Mouse (Mus musculus) intestine, postnatal 0 days (tissue): ENCODE data around the gene Bfsp1. TPM values are rescaled to one million over a fixed set of nuclear protein-coding genes. Genes with fewer than 3 reads are reported as not detected.

ENCODE experiments used
- ATAC-seq: fragments of 200-750 bp; cut with Nextera tagmentation; 2 replicates; pipeline ENCODE4 v1.8.0; 2017; ENCODE audit warnings: mild to moderate bottlenecking, moderate TSS enrichment, moderate library complexity
- H3K27ac ChIP-seq: fragments of 300-500 bp; sonication (generic); 2 replicates; pipeline ENCODE4 v1.5.1; 2014; ENCODE audit warnings: mild to moderate bottlenecking, low read depth, low read length, moderate library complexity
- H3K27me3 ChIP-seq: fragments of 300-500 bp; sonication (generic); replicated peaks from 2 replicates; pipeline ENCODE4 v1.6.1; 2014; ENCODE audit warnings: low read length, mixed read lengths; ENCODE audit not compliant: control insufficient read depth, insufficient read depth
- H3K36me3 ChIP-seq: fragments of 300-500 bp; sonication (generic); 2 replicates; pipeline ENCODE4 v1.6.1; 2014; ENCODE audit warnings: mild to moderate bottlenecking, moderate library complexity; ENCODE audit not compliant: control insufficient read depth, insufficient read depth
- H3K4me1 ChIP-seq: fragments of 300-500 bp; sonication (generic); replicated peaks from 2 replicates; pipeline ENCODE4 v1.6.1; 2014; ENCODE audit warnings: antibody characterized with exemption, low read length, mixed read lengths; ENCODE audit not compliant: control insufficient read depth, insufficient read depth
- H3K4me2 ChIP-seq: fragments of 300-500 bp; sonication (generic); replicated peaks from 2 replicates; pipeline ENCODE4 v1.6.1; 2014; ENCODE audit warnings: low read depth, mild to moderate bottlenecking, moderate library complexity
- H3K4me3 ChIP-seq: fragments of 300-500 bp; sonication (generic); 2 replicates; pipeline ENCODE4 v1.5.1; 2014; ENCODE audit warnings: low read depth, low read length
- H3K9ac ChIP-seq: fragments of 300-500 bp; sonication (generic); 2 replicates; pipeline ENCODE4 v1.6.1; 2014; ENCODE audit warnings: mild to moderate bottlenecking, low read depth, low read length
- H3K9me3 ChIP-seq: fragments of 300-500 bp; sonication (generic); 2 replicates; pipeline ENCODE4 v1.6.1; 2016; ENCODE audit warnings: mixed run types; ENCODE audit not compliant: control insufficient read depth
- CTCF ChIP-seq: sonication (generic); IDR thresholded peaks from 2 replicates; pipeline ENCODE4 v1.5.1; 2016; ENCODE audit warnings: low read depth, mild to moderate bottlenecking, control low read depth, antibody characterized with exemption, moderate library complexity
- WGBS: fragments of 180-500 bp; shearing (Covaris S2); extraction: QIAGEN DNeasy Blood & Tissue Kit; methylation state at CpG from one replicate; pipeline ENCODE4 v1.1.7; 2014; 5-methylcytosine and 5-hydroxymethylcytosine counted together
- polyA plus RNA-seq: library from polyadenylated mRNA; unstranded; fragments of >200 nt; fragmentation: Nextera tagmentation; extraction: Ambion mirVana; gene quantifications from 2 replicates; pipeline ENCODE4 v1.2.1, GENCODE M21; 2015

Gene Bfsp1
- polyA plus RNA-seq, 1 experiment from 2014 or later, result 4.5 TPM

DNA sequence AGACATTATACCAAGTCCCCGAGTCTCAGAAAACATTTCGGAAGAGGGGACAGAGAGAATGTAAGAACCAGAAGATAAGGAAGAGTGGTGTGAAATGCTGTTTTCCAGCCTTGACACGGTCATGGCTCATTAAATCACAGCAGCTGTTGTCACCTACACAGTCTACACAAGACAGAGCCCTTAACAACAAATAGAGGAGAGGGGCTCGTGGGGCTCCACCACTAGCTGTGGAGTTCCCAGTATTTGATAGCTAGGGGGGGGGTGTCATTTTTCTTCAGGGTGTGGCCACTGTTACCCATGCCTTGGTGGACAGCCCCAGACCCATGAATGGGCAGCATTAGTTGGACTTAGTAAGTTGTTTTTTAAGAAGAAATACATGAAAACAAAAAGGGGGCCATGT, 50.7 kb downstream of the Bfsp1 start:
- H3K9ac ChIP-seq, result no peak overlapping the region
- 69% methylated on average over 4 of the region's 4 CpGs for WGBS
- H3K4me2 ChIP-seq, result no peak overlapping the region
- ATAC-seq, result no peak
- H3K9me3 ChIP-seq, result no peaks in the 10 kb centered on the region
- H3K36me3 ChIP-seq, result no peaks in the 10 kb centered on the region
- no peaks in the 10 kb centered on the region for H3K4me1 ChIP-seq
- no peak overlapping the region for H3K27ac ChIP-seq
- H3K4me3 ChIP-seq, result no peak overlapping the region
- TF ChIP-seq CTCF, result no peak
- no peaks in the 10 kb centered on the region for H3K27me3 ChIP-seq

DNA sequence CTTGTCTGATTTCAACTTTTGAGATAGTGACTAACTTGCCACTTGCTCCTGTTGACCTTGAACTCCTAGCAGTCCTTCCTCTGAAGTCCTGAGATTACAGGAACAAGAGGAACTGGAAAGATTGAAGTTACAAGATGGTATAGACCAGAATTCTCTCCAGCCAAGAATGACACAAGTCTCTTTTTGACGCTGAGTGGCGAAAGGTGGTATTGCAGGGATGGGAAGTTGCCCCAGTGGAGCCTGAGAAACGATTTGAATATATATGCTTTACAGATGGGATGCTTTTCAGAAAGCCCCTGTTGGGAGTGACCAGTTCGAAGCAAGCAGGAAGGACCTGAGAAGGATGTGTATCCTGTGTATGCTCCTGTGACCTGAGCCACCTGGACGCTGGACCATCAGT, 54.2 kb downstream of the Bfsp1 start:
- 56% methylated on average over 5 of the region's 5 CpGs for WGBS
- peak; percentile 38 for TF ChIP-seq CTCF
- Histone ChIP-seq H3K9me3 (no peaks in the 10 kb centered on the region), H3K27me3 (no peaks in the 10 kb centered on the region), H3K4me3 (no peak overlapping the region), H3K36me3 (no peaks in the 10 kb centered on the region), H3K9ac (no peak overlapping the region), H3K27ac (no peak overlapping the region), H3K4me1 (no peaks in the 10 kb centered on the region), H3K4me2 (no peak overlapping the region)
- ATAC-seq, result no peak

DNA sequence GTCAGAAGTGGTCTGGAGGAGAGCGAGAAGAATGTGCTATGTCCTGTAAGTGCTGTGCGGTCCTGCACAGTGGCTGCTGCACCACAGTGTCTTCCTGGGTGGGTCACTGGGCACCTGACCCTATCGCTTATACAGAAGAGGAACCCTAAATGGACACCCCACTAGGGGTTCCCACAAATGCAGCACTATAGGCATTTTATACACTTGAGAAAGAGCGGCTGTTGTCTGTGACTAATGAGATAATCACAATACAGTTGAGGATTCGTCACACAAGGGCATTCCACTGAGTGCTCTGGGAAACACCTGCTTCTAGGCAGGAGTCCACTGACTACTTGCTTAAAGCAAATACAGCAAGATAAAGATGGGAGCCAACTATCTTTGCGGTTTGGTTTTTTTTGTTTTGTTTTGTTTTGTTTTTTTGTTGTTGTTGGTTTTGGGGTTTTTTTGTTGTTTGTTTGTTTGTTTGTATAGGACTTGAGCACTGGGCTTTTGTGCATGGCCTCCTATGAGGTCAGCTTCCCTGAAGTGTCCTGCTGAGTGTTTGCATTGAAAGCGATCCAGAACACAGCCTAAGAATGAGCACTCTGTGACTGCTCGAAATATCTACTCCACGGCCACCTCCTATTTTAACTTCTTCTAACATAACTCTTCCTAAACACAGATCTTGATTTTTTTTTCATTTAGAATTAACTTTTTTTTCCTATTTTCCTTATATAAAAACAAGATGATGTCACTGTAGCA, 55.9 kb downstream of the Bfsp1 start:
- no peak overlapping the region for H3K9ac ChIP-seq
- no peak overlapping the region for H3K4me2 ChIP-seq
- no peak overlapping the region for H3K4me3 ChIP-seq
- no peak for ATAC-seq
- no peaks in the 10 kb centered on the region for H3K4me1 ChIP-seq
- H3K27me3 ChIP-seq, result no peaks in the 10 kb centered on the region
- no peak overlapping the region for H3K27ac ChIP-seq
- no peak for TF ChIP-seq CTCF
- H3K36me3 ChIP-seq, result no peaks in the 10 kb centered on the region
- H3K9me3 ChIP-seq, result no peaks in the 10 kb centered on the region
- WGBS, result 77% methylated on average over 9 of the region's 9 CpGs

DNA sequence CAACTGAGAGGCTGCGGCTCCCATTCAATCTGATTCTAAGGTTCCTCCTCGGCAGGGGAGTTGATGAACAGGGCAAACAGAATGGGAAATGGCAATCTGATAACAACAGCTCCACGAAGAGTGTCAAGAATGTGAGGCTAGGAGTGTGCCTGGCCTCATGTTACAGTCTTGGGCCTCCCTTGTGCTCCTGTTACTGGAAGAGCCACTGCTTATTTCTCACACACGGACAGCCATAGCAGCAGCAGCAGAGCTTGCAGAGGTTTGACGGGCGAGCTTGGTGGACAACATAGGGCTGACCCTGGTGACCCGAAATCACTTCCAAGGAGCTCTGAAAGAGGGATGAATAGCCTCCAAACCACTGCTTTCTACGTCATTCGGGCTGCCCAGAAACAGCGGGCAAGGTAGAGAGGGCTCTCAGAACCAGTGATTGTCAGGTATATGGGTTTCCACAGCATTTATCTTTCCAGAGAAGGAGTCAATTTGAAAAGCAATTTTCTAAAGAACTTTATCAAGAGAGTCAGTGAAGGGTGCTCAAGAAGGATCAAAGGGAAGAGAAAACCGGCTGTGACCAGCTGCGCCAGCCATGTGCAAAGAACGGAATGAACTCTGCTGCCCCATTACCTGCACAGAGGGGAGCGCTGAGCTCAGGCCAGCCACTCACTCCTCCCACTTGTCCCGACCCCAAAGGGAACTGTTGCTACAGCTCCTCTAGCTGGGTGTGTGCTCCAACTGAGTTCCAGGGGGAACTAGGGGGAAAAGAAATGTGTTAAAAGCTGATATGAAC, 56.6 kb downstream of the Bfsp1 start:
- Histone ChIP-seq H3K9ac (no peak overlapping the region), H3K27me3 (no peaks in the 10 kb centered on the region), H3K36me3 (no peaks in the 10 kb centered on the region), H3K4me3 (no peak overlapping the region), H3K4me1 (no peaks in the 10 kb centered on the region), H3K27ac (no peak overlapping the region), H3K9me3 (no peaks in the 10 kb centered on the region), H3K4me2 (no peak overlapping the region)
- 53% methylated on average over 15 of the region's 15 CpGs for WGBS
- no peak for TF ChIP-seq CTCF
- ATAC-seq, result no peak

DNA sequence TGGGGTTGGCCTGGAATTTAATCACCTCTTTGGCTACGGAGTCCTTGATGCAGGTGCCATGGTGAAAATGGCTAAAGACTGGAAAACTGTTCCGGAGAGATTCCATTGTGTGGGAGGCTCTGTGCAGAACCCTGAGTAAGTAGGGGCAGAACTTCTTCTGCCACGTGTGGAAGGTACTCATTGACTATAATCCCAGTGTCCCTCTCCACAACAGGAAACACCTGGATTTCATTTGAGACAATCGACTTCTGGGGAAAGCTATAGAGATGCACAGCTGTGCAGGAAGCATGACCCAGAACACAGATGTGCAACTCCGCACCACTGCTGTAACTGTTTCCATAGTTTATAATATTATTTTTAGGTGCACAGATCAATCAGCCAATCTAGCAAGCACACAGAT, 61.9 kb downstream of the Bfsp1 start:
- no peak overlapping the region for H3K4me3 ChIP-seq
- H3K9ac ChIP-seq, result no peak overlapping the region
- H3K27me3 ChIP-seq, result no peaks in the 10 kb centered on the region
- TF ChIP-seq CTCF, result no peak
- H3K4me2 ChIP-seq, result no peak overlapping the region
- no peak overlapping the region for H3K27ac ChIP-seq
- no peaks in the 10 kb centered on the region for H3K9me3 ChIP-seq
- H3K4me1 ChIP-seq, result no peaks in the 10 kb centered on the region
- H3K36me3 ChIP-seq, result no peaks in the 10 kb centered on the region
- ATAC-seq, result no peak
- WGBS, result 71% methylated on average over 5 of the region's 5 CpGs

DNA sequence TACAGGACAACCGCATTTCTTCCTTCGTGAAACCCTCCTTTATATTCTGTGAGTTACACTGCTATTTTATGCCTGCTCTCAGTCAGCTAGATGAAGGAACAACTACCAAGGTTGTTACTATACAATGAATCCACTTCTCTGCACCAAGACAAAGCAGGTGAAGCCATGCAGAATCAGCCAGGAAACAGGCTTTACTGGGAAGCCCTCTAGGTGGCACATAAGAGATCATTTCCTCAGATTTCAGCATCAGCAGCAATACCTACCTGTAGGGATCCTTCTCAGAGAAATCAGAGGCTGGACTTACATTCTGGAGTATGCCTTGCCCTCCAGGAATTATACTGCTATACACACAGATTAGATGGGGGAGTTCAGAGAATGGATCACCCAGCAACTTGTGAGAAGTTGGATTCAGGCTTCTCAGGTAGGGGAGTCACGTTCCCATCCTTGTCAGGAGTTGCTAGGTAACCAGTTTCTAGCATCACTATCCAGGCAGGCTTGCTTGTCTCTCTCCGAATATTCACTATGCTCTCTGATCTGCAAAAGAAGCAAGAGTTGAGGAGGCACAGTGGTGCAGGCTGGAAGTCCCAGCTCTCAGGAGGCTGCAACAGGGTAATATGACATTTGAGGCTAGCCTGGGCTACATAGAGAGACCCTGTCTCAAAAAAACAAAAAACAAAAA, 66.5 kb downstream of the Bfsp1 start:
- Histone ChIP-seq H3K4me1 (no peaks in the 10 kb centered on the region), H3K27ac (no peak overlapping the region), H3K9ac (no peak overlapping the region), H3K4me2 (no peak overlapping the region), H3K36me3 (no peaks in the 10 kb centered on the region), H3K27me3 (no peaks in the 10 kb centered on the region), H3K9me3 (no peaks in the 10 kb centered on the region), H3K4me3 (no peak overlapping the region)
- WGBS, result 67% methylated on average over 4 of the region's 4 CpGs
- no peak for ATAC-seq
- TF ChIP-seq CTCF, result no peak
